Mouse (Mus musculus): Measurements from ENCODE around the gene Pde4d.

DNA sequence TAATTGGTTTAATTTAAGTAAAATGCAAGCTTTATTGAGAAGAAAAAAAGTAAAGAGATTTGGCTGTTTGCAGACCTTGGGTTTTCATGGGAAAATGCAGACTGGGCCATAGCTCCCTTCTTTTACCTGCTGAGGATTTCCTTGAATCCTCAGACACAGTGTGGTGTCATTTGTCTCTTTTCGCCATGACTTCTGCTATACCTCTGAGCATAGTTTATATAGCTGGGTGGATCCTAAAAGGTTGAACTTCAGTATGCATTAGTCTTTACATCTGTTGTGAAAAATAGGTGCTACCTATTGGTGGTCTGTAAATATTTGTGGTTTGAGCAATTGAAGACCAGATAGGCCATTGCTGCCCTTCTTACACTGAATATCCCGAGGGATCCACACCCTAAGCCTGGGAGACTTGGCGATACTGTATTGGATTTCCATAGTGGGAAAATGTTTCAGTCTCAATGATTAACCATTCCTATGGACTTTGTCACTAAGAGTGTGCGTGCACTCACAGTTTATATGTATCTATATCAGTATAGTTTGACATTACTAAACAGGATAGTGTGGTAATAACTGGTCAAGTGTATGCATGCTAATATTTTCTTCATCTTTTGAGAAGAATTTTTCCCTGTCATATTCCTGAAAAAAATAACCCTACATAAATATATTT, 819.0 kb downstream of the Pde4d start:
- no peak for TF ChIP-seq POLR2A (IDR thresholded peaks at IDR 0.05; ENCODE audit: extremely low read depth, insufficient read depth, low read length)
- TF ChIP-seq CTCF (IDR thresholded peaks at IDR 0.05; ENCODE audit: extremely low read depth, insufficient read depth, low read length) = no peak
